Mouse (Mus musculus): Measurements from ENCODE around the gene Rpl36al. TPM values are rescaled to one million over a fixed set of nuclear protein-coding genes. Genes with fewer than 3 reads are reported as not detected.

The Rpl36al gene
- polyA plus RNA-seq (2017; shearing (Covaris generic)), result 421 TPM

DNA sequence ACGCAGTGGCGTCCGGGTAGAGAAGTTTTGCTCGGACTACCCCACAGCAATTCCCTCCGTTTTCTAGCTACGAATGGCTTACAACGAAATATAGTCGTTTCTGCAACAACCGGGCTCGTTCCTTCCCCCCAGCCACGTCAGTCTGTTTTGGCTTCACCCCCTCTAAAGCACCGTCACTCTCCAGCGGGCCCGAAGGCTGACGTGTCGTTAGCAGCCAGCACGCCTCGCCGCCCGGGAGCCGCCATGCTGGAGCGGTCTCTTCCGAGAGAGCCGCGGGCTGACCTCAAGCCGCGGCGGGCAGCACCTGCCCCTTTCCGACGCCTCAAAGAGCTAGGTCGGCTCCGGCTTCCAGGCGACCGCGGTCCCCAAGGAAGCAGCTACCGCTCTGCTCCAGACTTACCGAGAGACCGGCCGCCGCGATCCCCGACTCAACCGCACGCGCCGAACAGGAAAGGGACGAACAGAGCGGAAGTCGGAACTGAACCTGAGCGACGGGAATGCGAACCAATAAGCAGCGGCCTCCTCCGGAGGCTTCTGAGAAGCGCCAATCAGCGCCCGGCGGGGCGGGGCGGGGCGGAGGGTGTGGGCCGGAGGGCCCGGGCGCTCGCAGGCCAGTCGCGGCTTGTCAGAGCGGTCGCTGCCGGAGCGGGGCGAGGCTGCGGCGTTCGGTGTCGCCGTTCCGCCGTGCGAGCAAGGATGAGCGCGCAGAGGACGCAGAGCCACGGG is at the start of gene Rpl36al, which contains the start of gene Mgat2:
Gene Rpl36al (minus strand): TSS at position 501 of the 726 bp plus-strand sequence.
Gene Mgat2 (plus strand): TSS at position 575 of the 726 bp plus-strand sequence.

DNA sequence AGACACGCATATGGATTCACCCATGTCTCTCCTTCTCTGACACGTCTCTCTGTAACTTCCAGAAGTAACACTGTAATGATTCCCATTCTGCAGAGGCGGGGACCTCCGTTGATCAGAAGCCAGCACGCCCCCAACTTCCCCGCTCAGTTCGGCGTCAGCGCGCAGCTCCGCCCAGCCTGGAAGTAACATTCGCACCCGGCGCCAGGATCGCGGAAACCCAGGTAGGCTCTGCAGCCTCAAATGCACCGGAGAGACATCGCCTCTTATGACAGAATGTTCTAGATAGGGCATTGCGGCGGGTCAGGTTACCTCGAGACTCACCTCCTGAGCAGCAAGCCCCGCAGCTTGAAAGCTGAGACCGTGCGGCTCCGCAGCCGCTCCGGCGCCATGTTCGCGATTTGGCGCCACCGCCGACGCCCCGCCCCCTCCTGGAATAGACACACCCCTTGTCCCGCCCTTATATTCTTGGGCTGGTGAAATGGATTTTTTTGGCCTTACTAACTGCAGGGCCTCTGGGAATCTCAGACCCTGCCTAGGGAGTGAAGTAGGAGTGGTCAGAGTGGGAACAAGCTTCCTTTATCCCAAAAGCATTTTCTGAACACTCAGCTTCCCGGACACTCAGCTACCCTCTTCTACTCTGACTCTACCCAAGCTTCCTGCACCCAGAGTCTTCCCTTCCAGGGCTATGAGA is 44.0 kb upstream of the Rpl36al start, which contains the start of gene Pole2:
Gene Pole2 (minus strand): TSS at position 420 of the 691 bp plus-strand sequence.

DNA sequence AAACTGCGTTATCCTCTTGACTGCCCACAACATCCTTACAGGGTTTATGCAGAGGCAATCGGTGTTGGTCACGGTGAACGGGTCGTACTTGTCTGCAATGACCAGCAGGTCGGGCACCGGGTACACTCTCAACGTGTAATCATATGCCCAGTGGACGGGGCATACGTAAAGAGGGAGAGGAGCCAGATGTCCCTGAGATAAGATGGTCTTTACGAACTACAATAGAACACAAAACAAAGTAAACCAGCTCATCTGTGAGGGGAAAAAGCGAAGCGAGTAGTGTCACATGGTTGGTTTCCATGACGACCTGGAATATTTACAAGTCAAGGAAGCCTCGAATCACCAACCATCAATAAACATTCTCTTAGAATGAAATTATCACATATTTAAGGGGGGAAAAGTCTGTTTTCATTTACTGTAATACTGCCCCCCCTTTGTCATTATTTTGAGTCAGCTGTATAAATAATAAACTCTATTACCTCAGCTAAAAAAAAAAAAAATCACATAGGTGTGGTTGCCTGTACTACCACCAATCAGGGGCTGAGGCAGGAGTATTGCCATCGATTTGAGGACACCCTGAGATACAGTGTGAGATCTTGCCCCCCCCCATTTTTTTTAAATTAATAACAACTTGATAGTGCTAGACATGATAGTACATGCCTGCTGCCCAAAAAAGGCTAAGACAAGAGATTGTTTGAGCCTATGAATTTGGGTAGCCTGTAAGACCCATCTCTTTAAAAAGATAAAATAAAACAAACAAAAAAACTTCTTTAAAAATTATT is 20.4 kb upstream of the Rpl36al start, which contains the start of gene Gm49384:
Gene Gm49384 (minus strand): TSS at position 216 of the 782 bp plus-strand sequence.

DNA sequence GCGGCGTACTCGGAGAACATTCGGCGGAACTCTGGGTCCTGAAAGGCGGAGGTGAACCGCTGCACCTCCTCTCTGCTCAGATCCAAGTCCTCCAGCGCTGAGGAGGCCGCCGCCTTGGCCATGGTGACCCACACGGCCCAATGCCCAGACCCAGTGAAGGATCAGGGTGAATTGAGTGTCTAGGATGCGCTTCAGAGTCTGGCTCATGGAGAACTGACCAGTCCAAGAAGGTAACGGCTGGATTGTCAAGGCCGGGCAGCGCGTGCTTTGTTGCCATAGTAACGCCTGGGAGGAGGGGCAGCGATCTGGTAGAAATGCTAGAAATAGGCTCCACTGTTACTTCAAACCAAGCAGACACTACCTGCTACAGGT is 14.3 kb upstream of the Rpl36al start, which contains the start of gene Dnaaf2:
Gene Dnaaf2 (minus strand): TSS at position 266 of the 372 bp plus-strand sequence.

DNA sequence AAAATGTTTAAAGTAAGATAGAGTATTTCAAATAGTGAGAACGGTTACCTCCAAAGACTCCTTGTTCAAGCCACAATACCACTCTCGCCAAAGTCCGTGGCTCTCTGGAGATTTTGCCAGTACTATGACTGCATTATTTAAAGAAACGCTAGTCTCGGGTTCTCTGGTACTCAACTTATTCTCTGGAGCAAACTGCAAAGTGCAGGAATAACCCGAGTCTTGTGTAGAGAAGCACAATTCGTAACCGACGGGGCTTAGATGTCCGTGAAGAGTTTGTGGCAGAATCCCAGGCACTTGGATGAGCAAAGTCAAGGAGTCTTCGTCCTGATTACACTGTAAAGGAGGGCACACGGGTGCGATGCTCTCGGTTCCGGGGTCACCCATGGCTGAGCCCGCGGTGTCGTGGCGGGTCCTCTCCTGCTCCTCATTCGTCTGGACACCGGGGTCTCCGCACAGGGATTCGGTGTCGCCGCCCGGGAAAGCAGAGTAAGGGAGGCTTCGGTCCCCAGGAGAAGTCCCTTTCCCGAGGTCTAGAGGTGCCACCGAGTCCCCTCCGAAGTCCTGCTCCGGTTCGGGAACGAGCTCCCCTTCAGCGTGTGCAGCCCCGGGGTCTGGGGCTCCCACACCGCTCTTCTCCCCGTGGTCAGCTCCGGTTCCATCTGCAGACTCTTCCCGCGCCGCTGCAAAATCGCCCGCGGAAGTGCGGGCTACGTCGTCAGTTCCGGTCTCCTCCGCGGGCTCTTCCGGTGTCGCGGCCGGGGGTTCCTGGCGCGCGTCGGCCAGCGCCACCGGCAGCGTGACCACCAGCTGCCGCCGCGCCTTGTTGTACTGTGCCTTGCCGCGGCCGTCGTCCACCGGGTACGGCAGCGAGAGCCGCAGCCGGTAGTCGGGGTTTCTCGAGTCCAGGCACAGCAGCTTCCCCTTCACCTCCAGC is 12.8 kb upstream of the Rpl36al start, which contains the start of gene Gm49383:
Gene Gm49383 (minus strand): TSS at position 661 of the 934 bp plus-strand sequence.

DNA sequence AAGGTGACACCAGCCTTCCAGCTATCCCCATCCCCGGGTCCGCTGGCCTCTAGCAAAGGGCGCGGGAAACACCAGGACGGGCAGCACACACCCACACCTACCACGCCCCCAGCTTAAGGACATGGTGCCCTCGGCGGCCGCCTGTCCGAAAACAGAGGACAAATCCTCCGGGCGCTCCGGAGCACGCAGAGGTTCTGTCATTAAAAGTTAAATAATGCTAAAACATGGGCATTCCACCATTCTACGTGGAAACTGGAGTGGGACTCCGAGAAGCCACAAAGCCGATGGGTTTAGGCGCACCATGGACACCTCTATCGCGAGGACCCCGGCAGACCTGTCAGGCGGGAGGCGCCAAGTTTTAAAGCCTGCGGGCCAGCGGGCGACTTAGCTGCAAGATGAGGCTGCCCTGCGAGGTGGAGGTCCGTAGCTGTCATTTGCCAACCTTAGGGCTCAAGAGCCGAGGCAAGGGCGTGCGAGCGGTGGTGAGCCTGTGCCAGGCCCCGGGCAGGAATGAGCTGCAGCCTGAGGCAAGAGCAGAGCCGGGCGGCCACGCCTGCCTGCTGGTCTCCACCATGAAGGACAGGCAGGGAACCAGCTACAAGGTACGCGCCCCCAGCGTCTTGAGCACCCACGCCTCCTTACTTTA is 15.3 kb downstream of the Rpl36al start, which contains the start of gene Lrr1:
Gene Lrr1 (plus strand): TSS at position 354 of the 646 bp plus-strand sequence.

DNA sequence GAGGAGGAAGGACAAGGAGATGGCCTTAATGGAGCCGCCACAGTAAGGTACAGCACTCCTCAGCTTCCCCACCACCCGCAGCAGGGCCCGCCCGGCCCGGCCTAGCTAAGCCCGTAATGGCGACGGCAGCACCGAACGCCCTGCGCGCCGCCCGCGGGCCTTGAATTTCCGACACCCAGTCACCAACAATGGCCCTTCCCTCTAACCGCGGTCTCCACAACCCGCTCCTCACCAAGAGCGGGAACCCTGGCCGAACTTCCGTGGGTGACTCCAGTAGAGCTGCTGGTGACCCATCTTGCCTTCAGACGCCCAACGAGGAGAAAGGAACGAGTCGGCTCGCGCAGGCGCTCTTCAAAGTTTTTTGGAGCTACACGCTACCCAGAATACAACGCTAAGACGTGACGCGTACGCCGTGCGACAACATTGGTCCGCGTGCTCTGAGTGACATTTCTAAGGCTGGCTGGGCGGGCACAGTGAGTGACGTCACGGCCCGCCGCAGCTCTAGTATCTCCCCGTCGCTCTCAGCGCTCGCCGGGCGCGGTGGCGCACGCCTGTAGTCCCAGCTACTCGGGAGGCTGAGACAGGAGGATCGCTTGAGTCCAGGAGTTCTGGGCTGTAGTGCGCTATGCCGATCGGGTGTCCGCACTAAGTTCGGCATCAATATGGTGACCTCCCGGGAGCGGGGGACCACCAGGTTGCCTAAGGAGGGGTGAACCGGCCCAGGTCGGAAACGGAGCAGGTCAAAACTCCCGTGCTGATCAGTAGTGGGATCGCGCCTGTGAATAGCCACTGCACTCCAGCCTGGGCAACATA is 24.9 kb downstream of the Rpl36al start, which contains the start of gene Rps29:
Gene Rps29 (minus strand): TSS at position 422 of the 813 bp plus-strand sequence.

Other genes with a start within 250 kb of the Rpl36al start
- 1,879 TPM for gene Rps29, start 24.9 kb downstream of the Rpl36al start, polyA plus RNA-seq (2017; shearing (Covaris generic))
- gene Lrr1, start 15.3 kb downstream of the Rpl36al start, polyA plus RNA-seq (2017; shearing (Covaris generic)), result 2.4 TPM
- gene Mgat2, start 74 bp upstream of the Rpl36al start, polyA plus RNA-seq (2017; shearing (Covaris generic)), result 24.1 TPM
- gene Gm49383, start 13.0 kb upstream of the Rpl36al start, polyA plus RNA-seq (2017; shearing (Covaris generic)), result 23.6 TPM
- 7.8 TPM for gene Dnaaf2, start 14.3 kb upstream of the Rpl36al start, polyA plus RNA-seq (2017; shearing (Covaris generic))
- gene Gm49384, start 20.2 kb upstream of the Rpl36al start, polyA plus RNA-seq (2017; shearing (Covaris generic)), result 20.6 TPM
- 7.7 TPM for gene Pole2, start 44.1 kb upstream of the Rpl36al start, polyA plus RNA-seq (2017; shearing (Covaris generic))
- gene Klhdc1, start 57.1 kb upstream of the Rpl36al start, polyA plus RNA-seq (2017; shearing (Covaris generic)), result 23.7 TPM
- gene Klhdc2, start 112.6 kb upstream of the Rpl36al start, polyA plus RNA-seq (2017; shearing (Covaris generic)), result 12.8 TPM
- 152 TPM for gene Nemf, start 173.1 kb upstream of the Rpl36al start, polyA plus RNA-seq (2017; shearing (Covaris generic))
- gene Arf6, start 188.1 kb upstream of the Rpl36al start, polyA plus RNA-seq (2017; shearing (Covaris generic)), result 13.7 TPM
- not detected for gene Gm9887, start 188.4 kb upstream of the Rpl36al start, polyA plus RNA-seq (2017; shearing (Covaris generic))